Mouse (Mus musculus): Measurements from ENCODE around the gene Specc1. TPM values are rescaled to one million over a fixed set of nuclear protein-coding genes. Genes with fewer than 3 reads are reported as not detected.
A peak's percentile ranks its signal among the peaks of the same experiment; 100 is the strongest.

The Specc1 gene
- total RNA-seq, 2 experiments from 2014 or later, result 91.4 to 93.9 TPM

DNA sequence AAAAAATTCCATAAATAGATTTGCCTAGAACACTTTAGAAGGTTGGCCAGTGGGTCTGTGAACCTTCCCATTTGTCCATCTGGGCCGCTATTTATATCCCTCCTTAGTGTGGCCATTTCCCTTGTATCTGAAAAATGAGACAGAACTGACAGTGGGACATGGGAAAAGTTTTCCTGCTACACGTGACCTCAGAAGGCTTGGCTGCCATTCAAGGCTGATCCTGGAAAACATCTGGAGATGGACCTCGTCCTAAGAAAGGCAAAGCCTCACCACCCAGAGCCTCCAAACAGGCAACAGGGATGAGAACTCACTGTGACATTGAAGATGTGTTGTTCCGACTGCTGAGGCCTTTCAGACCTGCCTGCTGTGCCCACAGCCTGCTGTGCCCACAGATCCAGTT lies 268.2 kb downstream of the Specc1 start:
- DNase-seq (ENCODE audit: low spot score in 2 of 2), result no peak

DNA sequence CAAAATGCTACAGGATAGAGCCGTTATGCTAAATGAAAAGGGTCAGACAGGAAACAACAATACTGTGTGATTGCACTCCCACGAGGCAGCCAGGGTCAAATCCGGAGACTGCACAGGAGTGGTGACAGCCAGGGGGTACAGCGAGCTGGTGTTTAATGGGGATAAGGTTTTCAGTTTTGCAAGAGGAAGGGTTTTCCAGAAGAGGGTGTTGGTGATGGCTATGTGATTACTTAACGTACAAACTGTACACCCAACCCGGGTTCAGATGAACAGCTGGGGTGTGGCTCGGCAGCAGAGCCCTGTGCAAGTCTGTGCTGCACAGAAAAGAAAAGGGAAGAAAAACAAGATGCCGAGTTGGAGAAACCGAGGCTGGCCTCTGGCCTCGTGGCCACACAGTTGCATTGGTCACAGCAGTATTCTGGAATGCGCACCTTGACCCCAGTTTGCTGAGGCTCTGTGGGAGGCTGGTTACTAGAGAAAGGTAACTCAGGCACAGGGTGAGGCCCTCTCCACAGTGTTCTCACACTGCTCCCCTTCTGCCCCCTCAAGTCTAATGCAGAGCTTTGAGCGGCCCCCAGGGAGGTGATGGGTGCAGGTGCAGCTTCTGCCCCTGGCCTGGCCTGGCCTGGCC lies 284.2 kb downstream of the Specc1 start:
- DNase-seq (ENCODE audit: low spot score in 2 of 2), result no peak

DNA sequence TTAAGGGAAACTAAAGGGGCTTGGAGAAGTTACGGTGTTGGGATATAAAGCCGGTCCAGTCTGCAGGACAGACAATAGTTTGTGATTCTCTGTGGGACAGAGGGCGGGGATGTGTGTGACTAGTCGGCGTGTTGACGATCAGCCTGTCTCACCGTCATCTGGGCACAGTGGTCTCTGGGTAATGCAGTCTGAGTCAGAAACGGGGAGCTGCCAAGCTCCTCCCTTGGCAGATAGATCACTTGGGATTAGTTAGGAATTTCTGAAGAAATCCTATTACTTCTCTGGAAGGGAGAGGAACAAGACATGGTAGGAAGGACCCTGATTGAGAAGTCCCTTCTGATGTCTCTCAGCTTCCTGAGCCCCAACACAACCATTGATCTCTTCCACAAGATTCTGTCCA lies 287.3 kb downstream of the Specc1 start:
- DNase-seq (ENCODE audit: low spot score in 2 of 2), result no peak

DNA sequence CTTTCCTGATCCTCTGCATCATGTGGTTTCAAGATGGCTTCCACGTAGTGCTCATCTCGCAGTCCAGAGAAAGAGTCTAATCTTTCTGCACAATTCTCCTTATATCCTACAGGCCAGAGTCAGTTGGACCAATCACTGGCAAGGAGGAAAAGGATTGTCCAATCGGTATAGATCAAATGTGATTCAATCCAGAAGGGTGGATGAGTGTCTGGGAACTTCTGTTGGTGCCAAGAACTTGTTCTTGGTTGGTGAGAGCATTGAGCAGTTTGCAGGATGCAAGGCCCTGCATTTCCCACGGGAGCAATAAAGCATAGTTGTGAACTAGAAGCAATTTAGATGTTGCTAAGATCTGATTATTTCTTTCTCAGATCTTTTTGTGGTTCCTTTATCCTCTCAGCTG lies 287.9 kb downstream of the Specc1 start:
- no peak for DNase-seq (ENCODE audit: low spot score in 2 of 2)

DNA sequence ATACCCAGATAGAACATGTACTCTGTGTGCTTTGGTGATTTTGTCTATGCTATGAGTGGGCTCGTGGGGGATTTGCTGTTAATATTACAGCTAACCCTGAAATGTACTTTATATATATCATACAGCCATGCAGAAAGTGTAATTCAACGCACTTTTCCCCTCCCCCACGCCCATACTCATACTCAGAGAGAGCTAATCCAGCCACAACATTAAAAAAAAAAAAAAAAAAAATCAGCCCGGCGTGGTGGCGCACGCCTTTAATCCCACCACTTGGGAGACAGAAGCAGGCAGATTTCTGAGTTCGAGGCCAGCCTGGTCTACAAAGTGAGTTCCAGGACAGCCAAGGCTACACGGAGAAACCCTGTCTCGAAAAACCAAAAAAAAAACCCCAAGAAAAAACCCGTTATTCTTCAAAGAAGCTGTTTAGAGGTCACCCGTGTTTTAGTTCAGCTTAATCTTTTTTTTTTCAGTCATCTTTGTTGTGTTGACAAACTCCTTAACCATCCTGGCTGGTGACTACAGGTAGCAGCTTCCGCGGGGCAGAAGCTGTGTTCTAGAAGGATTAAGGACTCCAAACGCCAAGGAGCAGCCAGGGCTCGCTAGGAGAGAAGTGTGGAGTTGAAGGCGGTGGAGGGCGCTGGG lies 291.3 kb downstream of the Specc1 start:
- DNase-seq (ENCODE audit: low spot score in 2 of 2), result no peak

DNA sequence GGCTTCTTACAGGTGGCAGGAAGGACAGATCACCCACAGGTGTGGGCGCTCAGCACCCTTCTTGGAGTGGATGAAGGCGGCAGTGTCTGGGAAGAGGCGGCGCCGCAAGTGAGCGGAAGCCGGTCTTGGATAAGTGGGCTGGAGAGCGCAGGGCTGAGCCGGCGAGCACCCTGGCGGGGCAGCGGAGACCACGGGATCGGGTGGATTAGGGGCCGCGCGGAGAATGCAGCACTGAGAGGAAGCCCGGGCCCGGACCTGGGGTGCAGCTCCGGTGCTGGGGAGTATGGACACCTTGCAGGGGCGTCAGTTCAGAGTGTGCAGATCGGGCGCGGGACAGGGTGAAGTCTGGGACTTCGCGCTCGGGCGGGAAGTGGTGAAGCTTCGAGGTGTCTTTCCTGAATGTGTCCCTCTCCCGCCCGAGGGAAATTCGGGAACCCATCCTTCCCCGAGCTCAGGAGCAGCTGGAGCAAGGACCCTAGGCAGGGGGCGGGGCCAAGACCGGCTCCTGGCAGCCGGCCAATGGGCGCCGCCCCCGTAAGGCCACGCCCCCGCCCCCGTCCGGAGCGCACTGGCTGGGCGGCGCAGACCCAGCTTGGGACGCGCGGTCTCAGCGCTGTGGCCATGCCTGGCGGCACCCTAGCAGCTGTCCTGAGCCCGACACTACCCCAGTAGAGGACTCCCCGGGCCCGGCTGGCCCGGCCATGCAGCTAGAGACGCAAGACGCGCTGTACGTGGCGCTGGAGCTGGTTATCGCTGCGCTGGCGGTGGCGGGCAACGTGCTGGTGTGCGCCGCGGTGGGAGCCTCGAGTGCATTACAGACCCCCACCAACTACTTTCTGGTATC lies 292.1 kb downstream of the Specc1 start, which contains the start of gene Adora2b:
TSS of gene Adora2b (plus strand) at position 584 of the 844 bp plus-strand sequence.
- DNase-seq (ENCODE audit: low spot score in 2 of 2), result peak; percentile 6 to 32

DNA sequence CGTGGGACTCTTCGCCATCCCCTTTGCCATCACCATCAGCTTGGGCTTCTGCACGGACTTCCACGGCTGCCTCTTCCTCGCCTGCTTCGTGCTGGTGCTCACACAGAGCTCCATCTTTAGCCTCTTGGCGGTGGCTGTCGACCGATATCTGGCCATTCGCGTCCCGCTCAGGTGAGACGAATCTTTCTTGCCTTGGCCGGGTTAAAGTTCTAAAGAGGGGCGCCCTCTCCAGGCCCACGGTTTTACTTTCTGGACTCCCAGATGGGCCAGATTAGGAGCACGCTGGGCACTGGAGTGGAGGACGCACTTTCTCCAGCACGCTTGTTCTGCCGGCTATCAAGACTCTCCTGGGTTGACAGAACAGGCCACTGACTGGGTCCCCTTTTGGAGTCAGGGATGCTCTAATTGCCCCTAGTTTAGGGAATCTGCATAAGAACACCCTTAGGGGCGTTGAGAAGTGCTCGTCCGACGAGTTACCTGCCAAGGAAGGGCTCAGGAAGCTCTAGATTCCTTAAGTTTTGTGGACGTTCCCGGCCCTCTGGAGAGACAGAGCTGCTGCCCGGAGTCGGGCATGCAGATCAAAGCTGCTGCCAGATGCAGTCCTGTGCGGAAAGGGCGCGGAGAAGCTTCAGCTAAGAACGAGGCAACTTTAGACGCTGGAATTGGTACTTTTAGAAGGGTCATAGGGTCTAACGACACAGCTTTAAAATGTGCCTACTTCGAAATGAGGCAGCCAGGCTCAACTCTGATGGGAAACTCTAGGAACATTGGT lies 292.9 kb downstream of the Specc1 start:
- DNase-seq (ENCODE audit: low spot score in 2 of 2), result no peak

DNA sequence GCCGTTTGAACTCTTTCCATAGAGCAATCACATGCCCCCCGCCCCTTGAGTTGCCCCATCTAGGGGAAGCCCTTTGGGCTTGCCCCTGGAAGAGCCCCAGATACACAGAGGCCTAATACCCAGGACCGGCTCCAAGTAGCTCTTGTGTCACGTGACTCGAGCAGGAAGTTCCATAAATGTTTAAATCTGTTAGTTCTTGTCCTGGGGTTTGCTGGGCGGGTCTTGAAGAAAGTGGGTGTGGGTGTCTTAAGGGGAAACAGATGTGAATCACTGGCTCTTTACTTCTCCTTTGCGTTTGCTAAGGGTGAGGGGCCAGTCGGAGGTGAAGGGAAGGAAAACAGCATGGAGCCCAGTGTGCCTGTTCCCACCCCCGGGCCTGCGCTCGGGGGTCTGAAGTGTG lies 294.5 kb downstream of the Specc1 start:
- DNase-seq (ENCODE audit: low spot score in 2 of 2), result no peak

DNA sequence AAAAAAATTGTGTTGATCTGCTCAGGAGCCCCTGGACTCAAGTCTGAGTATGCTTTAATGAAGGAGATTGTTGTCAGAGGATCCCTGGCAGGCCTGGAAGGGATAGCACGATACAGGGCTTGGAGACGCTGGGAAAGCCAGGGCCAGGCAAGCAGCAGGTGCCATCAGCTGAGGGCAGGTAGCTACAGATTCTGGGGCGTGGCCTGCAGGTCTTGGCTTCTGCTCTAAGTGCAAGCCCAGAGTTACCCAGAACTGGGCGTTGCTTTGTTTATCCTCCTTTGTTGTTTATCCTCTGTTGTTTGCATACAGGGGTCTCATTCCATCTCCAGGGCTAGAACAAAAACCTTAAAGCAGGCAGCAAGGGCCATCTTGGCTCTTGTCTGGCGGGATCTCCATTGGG lies 296.8 kb downstream of the Specc1 start:
- no peak for DNase-seq (ENCODE audit: low spot score in 2 of 2)

DNA sequence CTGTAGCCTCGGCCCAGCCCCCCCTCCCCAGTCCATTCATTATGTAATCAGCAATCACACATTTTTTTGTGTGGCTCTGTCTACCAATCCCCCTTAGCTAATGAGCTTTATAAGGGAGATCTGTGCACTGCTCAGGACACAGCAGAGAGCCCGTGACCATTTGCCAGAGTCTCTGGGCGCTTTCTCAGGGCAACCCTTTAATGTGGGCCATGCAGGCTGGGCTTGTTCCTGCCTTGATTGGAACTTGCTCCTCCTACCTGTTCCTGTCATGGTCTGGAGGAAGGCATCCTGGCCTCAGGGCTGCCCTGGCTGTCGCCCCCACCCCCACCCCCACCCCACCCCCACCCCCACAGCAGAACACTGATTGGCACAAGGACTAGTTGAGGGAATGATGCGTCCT lies 302.7 kb downstream of the Specc1 start:
- DNase-seq (ENCODE audit: low spot score in 2 of 2), result no peak

DNA sequence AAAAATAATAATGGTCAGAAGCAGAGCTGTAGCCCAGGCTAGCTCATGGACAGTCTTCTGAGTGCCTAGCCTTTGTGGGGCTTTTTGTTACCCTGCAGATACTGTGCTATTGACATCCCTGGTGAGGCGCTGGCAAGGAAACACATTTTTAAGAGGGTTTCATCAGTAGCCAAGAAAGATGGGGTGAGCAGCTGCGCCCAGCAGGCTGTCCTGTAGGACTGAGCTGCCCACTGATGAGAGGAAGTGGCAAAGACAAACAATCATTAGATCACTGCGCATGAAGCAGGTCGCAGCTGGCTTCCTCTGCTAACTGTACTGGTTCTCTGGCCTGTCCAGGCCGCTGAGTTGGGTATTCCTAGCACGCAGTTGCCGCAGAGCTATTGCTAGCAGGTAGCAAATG lies 307.0 kb downstream of the Specc1 start:
- no peak for DNase-seq (ENCODE audit: low spot score in 2 of 2)

DNA sequence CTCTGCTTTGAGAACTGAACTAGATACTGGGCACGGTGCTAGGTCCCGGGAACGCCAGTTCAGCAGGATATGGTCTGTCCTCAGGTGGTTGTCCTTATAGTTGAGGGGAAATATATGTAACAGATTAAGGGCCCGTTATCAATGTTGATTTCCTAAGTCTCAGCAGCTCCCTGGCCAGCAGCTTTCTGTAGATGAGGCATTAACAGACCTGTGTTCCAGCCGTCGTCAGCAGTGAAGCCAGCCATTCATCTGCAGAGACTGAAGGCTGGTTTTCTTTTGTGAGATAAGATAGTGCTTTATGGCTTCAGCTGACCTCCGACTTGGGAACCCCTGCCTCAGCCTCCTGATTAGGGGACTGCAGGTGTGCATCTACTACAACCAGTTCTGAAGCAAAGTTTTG lies 307.5 kb downstream of the Specc1 start:
- no peak for DNase-seq (ENCODE audit: low spot score in 2 of 2)

DNA sequence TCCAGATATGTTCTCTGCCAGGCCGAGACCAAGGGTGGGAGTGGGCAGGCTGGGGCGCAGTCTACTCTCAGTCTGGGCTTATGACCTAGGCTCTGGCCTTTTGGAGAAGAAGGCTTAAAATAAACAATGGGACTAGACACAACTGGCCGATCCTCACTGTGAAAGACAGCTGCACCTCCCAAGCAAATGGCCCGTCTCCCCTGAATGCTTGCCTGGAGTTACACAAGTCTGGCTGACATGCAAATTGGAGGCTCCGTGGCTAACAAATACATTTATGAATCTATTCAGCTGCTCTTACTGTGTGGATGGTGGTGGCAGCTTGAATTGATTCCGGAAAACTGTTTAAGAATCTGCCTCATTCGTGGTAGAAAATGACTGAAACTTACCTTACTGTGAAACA lies 309.1 kb downstream of the Specc1 start:
- peak in 1 of 2 experiments; percentile 32 for DNase-seq (ENCODE audit: low spot score in 2 of 2)

DNA sequence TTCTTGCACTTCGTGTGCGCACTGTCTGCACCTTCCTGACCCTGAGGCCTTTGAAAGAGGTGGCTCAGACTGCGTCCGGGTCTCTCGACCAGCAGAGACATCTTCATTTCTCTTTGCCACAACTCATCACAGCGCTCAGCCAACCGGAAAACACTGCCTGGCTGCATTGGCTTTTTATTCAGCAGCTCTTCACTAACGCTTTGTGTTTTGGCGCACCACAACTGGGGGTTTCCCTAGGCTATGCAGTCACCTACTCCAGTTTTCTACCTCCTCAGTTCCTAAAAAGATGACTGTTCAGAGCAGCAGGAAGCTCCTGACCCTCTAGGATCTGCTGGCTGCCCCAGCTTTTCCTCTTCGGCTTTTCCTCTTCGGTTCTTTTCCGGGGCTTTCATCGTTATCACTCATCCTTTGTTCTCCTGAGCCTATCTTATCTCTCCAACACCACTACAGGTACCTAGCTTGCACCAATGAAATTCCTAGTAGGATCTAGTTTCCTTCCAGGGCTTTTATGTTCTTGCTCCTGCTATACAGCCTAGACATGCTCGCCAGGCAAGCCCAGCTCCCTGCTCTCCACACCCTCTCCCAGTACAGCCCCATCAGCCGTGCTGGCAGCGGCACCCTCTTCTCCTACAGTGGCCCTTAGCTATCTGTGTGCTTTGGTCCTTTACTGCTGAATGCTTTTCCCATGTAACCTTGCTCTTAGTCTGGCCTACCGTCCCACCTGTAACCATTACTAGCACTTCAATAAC lies 310.1 kb downstream of the Specc1 start:
- no peak for DNase-seq (ENCODE audit: low spot score in 2 of 2)

DNA sequence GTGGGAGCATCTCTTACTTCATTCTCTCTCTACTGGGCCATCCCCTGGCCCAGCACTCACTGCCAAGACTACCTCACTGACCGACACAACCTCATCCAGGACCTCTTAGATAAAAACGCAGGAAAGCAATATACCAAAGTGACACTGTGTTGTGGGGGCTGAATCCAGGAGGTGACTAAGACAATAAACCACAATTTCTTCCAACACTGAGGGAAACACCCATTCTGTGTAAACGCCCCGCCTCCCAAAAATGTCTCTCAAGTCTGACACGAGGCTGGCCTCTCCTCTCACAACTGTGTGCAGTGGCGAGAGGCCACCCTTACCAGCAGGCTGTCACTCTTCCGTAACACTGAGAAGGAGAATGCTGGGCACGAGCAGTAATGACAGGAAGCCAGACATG lies 311.8 kb downstream of the Specc1 start:
- DNase-seq (ENCODE audit: low spot score in 2 of 2), result no peak

DNA sequence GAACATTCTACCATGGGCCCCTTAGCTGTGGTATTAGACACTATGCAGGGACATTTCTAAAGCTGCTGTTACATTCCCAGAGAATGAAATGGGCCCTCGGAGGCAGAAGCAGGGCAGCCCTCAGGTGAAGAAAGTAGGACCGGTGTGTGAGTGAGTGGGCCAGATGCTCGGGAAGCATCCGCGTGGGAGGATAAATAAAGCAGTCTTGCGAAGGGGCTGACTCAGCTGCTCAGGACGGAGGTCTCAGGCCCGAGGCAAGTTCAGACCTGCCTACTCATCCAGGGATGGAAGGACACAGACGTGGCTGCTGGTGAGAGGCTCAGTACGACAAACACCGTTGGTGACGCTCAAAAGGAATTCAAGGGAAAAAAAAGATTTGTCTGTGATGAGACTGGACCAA lies 312.5 kb downstream of the Specc1 start:
- no peak for DNase-seq (ENCODE audit: low spot score in 2 of 2)

DNA sequence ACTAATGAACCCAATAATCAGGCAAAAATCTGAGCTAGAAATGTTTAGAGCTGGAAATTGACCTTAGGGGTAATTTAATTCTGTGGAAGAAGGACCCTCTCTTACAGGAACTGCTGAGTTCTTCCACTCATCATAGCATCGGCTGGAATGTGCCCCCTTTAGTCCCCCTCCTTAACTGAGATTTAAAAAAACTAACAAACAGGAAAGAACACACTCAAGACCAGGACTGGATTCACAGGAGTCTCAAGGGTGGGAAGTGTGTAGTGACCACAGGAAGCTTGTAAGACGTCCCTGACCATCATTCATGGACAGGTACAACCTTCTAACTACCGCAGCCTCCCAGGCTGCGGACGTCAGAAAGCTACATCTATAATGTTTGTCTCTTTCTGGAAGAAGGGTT lies 314.3 kb downstream of the Specc1 start:
- no peak for DNase-seq (ENCODE audit: low spot score in 2 of 2)
